Mouse (Mus musculus): Measurements from ENCODE around the gene Plcd4. TPM values are rescaled to one million over a fixed set of nuclear protein-coding genes. Genes with fewer than 3 reads are reported as not detected.

Plcd4 gene
- polyA plus RNA-seq, 1 experiment from 2014 or later: 4.1 TPM

Small RNA genes lying within 50 kb of the gene (microRNA-seq; reads per million reads assigned to microRNA genes)
- gene Gm25035: not detected

Other genes with a start within 250 kb of the Plcd4 start
- 7.8 and 8.6 TPM in 2 replicates for gene Tmbim1, start 237.3 kb upstream of the Plcd4 start, polyA plus RNA-seq (2015; fragmentation: Nextera tagmentation; extraction: Ambion mirVana)
- 0.80 and 1.6 TPM in 2 replicates for gene Catip, start 180.8 kb upstream of the Plcd4 start, polyA plus RNA-seq (2015; fragmentation: Nextera tagmentation; extraction: Ambion mirVana)
- 2.4 and 2.5 TPM in 2 replicates for gene Slc11a1, start 167.7 kb upstream of the Plcd4 start, polyA plus RNA-seq (2015; fragmentation: Nextera tagmentation; extraction: Ambion mirVana)
- gene Ctdsp1, start 151.4 kb upstream of the Plcd4 start, polyA plus RNA-seq (2015; fragmentation: Nextera tagmentation; extraction: Ambion mirVana): 18.5 and 19.8 TPM in 2 replicates
- 0.16 and 0.18 TPM in 2 replicates for gene Vil1, start 133.5 kb upstream of the Plcd4 start, polyA plus RNA-seq (2015; fragmentation: Nextera tagmentation; extraction: Ambion mirVana)
- gene Cnot9, start 36.8 kb upstream of the Plcd4 start, polyA plus RNA-seq (2015; fragmentation: Nextera tagmentation; extraction: Ambion mirVana): 49.6 and 51.6 TPM in 2 replicates
- gene Usp37, start 1.4 kb downstream of the Plcd4 start, polyA plus RNA-seq (2015; fragmentation: Nextera tagmentation; extraction: Ambion mirVana): 27.2 and 28.1 TPM in 2 replicates
- 7.7 and 8.3 TPM in 2 replicates for gene Zfp142, start 45.4 kb downstream of the Plcd4 start, polyA plus RNA-seq (2015; fragmentation: Nextera tagmentation; extraction: Ambion mirVana)
- 21.6 and 23.3 TPM in 2 replicates for gene Bcs1l, start 45.4 kb downstream of the Plcd4 start, polyA plus RNA-seq (2015; fragmentation: Nextera tagmentation; extraction: Ambion mirVana)
- gene Rnf25, start 58.5 kb downstream of the Plcd4 start, polyA plus RNA-seq (2015; fragmentation: Nextera tagmentation; extraction: Ambion mirVana): 46.4 and 47.5 TPM in 2 replicates
- 22.1 and 24.8 TPM in 2 replicates for gene Stk36, start 58.6 kb downstream of the Plcd4 start, polyA plus RNA-seq (2015; fragmentation: Nextera tagmentation; extraction: Ambion mirVana)
- 11.9 and 13.3 TPM in 2 replicates for gene Ttll4, start 118.9 kb downstream of the Plcd4 start, polyA plus RNA-seq (2015; fragmentation: Nextera tagmentation; extraction: Ambion mirVana)
- gene Cyp27a1, start 170.7 kb downstream of the Plcd4 start, polyA plus RNA-seq (2015; fragmentation: Nextera tagmentation; extraction: Ambion mirVana): 2.1 TPM in 2 replicates
- 0.16 and 0.21 TPM in 2 replicates for gene Prkag3, start 206.3 kb downstream of the Plcd4 start, polyA plus RNA-seq (2015; fragmentation: Nextera tagmentation; extraction: Ambion mirVana)
- gene Wnt6, start 229.0 kb downstream of the Plcd4 start, polyA plus RNA-seq (2015; fragmentation: Nextera tagmentation; extraction: Ambion mirVana): 3.6 and 4.5 TPM in 2 replicates
- gene Wnt10a, start 248.6 kb downstream of the Plcd4 start, polyA plus RNA-seq (2015; fragmentation: Nextera tagmentation; extraction: Ambion mirVana): 0.19 and 0.45 TPM in 2 replicates

All from hindbrain, embryonic 13.5 days (tissue).